Mouse (Mus musculus) olfactory bulb, adult 2 months (tissue): Measurements from ENCODE around the gene Flt3.

Experiments
- CTCF ChIP-seq: fragments of 200-500 bp; IDR thresholded peaks from 2 replicates; pipeline ENCODE4 v1.5.1; 2012; ENCODE audit warnings: low read depth, mild to moderate bottlenecking, low read length, moderate library complexity; ENCODE audit not compliant: insufficient read depth
- POLR2A ChIP-seq: fragments of 200-500 bp; IDR thresholded peaks from 2 replicates; pipeline ENCODE4 v1.6.1; 2012; ENCODE audit warnings: mild to moderate bottlenecking, low read depth, low read length, moderate library complexity; ENCODE audit not compliant: insufficient read depth

DNA sequence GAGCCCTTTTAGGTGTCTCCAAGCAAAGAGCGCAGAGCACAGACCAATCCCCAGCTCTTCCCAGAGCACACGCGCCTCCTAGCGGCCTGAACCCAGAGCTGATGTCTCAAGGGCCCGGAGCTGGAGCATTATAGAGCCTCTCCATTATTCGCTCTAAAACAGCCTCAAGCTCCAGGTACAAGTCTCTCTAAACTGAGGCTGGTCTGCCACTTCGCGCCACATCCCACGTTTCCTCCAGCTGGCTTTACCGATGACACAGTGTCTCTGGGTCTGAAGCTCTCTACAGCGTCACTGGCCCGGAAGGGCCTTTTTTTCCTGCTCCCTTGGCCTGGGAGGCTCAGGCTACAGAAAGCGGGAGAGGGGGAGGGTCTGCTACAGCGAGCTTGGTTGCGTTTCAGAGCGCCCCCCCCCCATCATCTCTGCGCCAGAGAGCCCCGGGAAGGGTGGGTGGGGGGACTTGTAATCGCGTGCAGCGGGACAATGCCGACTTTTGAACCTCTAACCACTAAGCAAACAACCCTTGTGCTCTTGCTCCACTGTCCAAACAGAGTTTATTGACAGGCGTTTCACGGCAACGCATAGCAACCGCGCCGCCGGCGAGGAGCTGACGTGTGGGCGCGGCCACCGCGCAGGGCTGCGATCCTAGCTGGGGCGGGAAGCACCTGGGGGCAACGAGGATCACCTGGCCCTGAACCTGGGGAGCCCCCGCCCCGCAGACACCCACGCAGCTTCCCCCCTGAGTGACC lies 100.9 kb downstream of the Flt3 start:
- TF ChIP-seq CTCF (no peak; the same call in 1 of the 2 replicates), POLR2A (no peak)
